ENCODE assay signal across 8 mouse cellular contexts in genomic region chr9:66124111-66124531, GRCm38 (mm10). TPM values are rescaled to one million over a fixed set of nuclear protein-coding genes. Genes with fewer than 3 reads are reported as not detected.
DNase-seq lines count a peak whose midpoint lies in the region; ATAC-seq and TF ChIP-seq lines count a peak whose summit lies in the region.

No protein-coding gene starts in this region.

- TF ChIP-seq CTCF in bone marrow, adult 2 months (IDR thresholded peaks at IDR 0.05; ENCODE audit: control insufficient read depth, insufficient read depth, low read length): no peak

- H3K27me3 ChIP-seq in forebrain, embryonic 15.5 days: no peaks in the 10 kb centered on the region
- H3K27me3 ChIP-seq in midbrain, embryonic 15.5 days (replicated peaks): no peaks in the 10 kb centered on the region

- peak overlapping the region; percentile 79 for H3K4me3 ChIP-seq in bone marrow, adult 2 months (replicated peaks; ENCODE audit: control insufficient read depth, low read depth, low read length)
- H3K4me3 ChIP-seq in forebrain, embryonic 15.5 days: peak overlapping the region; percentile 61
- peak overlapping the region; percentile 69 for H3K4me3 ChIP-seq in midbrain, embryonic 15.5 days

- WGBS in bone marrow, adult 2 months: under 1% methylated on average over 12 of the region's 12 CpGs
- under 1% methylated on average over 12 of the region's 12 CpGs for WGBS in forebrain, embryonic 15.5 days
- 1% methylated on average over 12 of the region's 12 CpGs for WGBS in midbrain, embryonic 15.5 days

- no peaks in the 10 kb centered on the region for H3K36me3 ChIP-seq in forebrain, embryonic 15.5 days
- no peaks in the 10 kb centered on the region for H3K36me3 ChIP-seq in midbrain, embryonic 15.5 days (replicated peaks)

- H3K27ac ChIP-seq in bone marrow, adult 2 months (ENCODE audit: control insufficient read depth, insufficient read depth, low read depth, low read length, poor library complexity): peak overlapping the region; percentile 77
- H3K27ac ChIP-seq in forebrain, embryonic 15.5 days (replicated peaks): peak overlapping the region; percentile 89
- peak overlapping the region; percentile 86 for H3K27ac ChIP-seq in midbrain, embryonic 15.5 days

- TF ChIP-seq POLR2A in bone marrow, adult 2 months (IDR thresholded peaks at IDR 0.05; ENCODE audit: borderline replicate concordance, control insufficient read depth, low read depth, low read length): no peak

- peak overlapping the region; percentile 63 for H3K4me2 ChIP-seq in forebrain, embryonic 15.5 days (replicated peaks)
- peak overlapping the region; percentile 58 for H3K4me2 ChIP-seq in midbrain, embryonic 15.5 days

- H3K9ac ChIP-seq in forebrain, embryonic 15.5 days (replicated peaks): peak overlapping the region; percentile 78
- H3K9ac ChIP-seq in midbrain, embryonic 15.5 days: peak overlapping the region; percentile 75

- peaks cover 3% of the 10 kb centered on the region for H3K4me1 ChIP-seq in bone marrow, adult 2 months (ENCODE audit: control insufficient read depth, insufficient read depth, low read length)
- H3K4me1 ChIP-seq in forebrain, embryonic 15.5 days: peaks cover 55% of the 10 kb centered on the region
- H3K4me1 ChIP-seq in midbrain, embryonic 15.5 days: peaks cover 55% of the 10 kb centered on the region

- peak; percentile 14 for ATAC-seq in forebrain, embryonic 15.5 days (replicated peaks)
- ATAC-seq in midbrain, embryonic 15.5 days (replicated peaks): peak; percentile 34

- peak; percentile 32 for DNase-seq in retina, embryonic 14.5 days (ENCODE audit: low spot score)
- DNase-seq in retina, postnatal 1 day: no peak
- DNase-seq in kidney, postnatal 25 days: peak; percentile 28 to 54
- DNase-seq in B cell, adult 2 months: no peak
- no peak for DNase-seq in left cerebral cortex, adult 18-20 months (ENCODE audit: low spot score in 2 of 2)

- H3K9me3 ChIP-seq in forebrain, embryonic 15.5 days: no peaks in the 10 kb centered on the region
- no peaks in the 10 kb centered on the region for H3K9me3 ChIP-seq in midbrain, embryonic 15.5 days

RNA-seq across cellular contexts. Expression of gene Snx1, which starts 2.3 kb away (rescaled TPM):
- polyA plus RNA-seq in bone marrow, adult 2 months (2011; ENCODE audit: insufficient read depth, insufficient read length, low replicate concordance, missing spikeins): 33.7 and 44.1 TPM in 2 replicates
- polyA plus RNA-seq in forebrain, embryonic 15.5 days (2015; fragmentation: Nextera tagmentation; extraction: Ambion mirVana): 109 TPM in 2 replicates
- polyA plus RNA-seq in midbrain, embryonic 15.5 days (2015; fragmentation: Nextera tagmentation; extraction: Ambion mirVana): 75.5 and 76.6 TPM in 2 replicates
- total RNA-seq in left cerebral cortex, adult 18-20 months (2021): 10 to 100 TPM; 69.6 to 74.9 TPM

RNA-seq across cellular contexts. Expression of gene Ciao2a, which starts 2.3 kb away (rescaled TPM):
- polyA plus RNA-seq in bone marrow, adult 2 months (2011; ENCODE audit: insufficient read depth, insufficient read length, low replicate concordance, missing spikeins): 27.0 and 37.6 TPM in 2 replicates
- polyA plus RNA-seq in forebrain, embryonic 15.5 days (2015; fragmentation: Nextera tagmentation; extraction: Ambion mirVana): 87.5 and 89.0 TPM in 2 replicates
- 59.2 and 59.7 TPM in 2 replicates for polyA plus RNA-seq in midbrain, embryonic 15.5 days (2015; fragmentation: Nextera tagmentation; extraction: Ambion mirVana)
- total RNA-seq in left cerebral cortex, adult 18-20 months (2021): 10 to 100 TPM; 28.7 to 33.7 TPM

RNA-seq across cellular contexts. Expression of gene Dapk2, which starts 33.9 kb away (rescaled TPM):
- polyA plus RNA-seq in bone marrow, adult 2 months (2011; ENCODE audit: insufficient read depth, insufficient read length, low replicate concordance, missing spikeins): 33.5 and 34.8 TPM in 2 replicates
- 1.4 and 1.8 TPM in 2 replicates for polyA plus RNA-seq in forebrain, embryonic 15.5 days (2015; fragmentation: Nextera tagmentation; extraction: Ambion mirVana)
- 0.82 and 1.4 TPM in 2 replicates for polyA plus RNA-seq in midbrain, embryonic 15.5 days (2015; fragmentation: Nextera tagmentation; extraction: Ambion mirVana)
- total RNA-seq in left cerebral cortex, adult 18-20 months (2021): 1 to 10 TPM; 2.5 to 2.7 TPM

RNA-seq across cellular contexts. Expression of gene Snx22, which starts 54.6 kb away (rescaled TPM):
- polyA plus RNA-seq in bone marrow, adult 2 months (2011; ENCODE audit: insufficient read depth, insufficient read length, low replicate concordance, missing spikeins): 21.4 and 26.4 TPM in 2 replicates
- 5.2 and 6.2 TPM in 2 replicates for polyA plus RNA-seq in forebrain, embryonic 15.5 days (2015; fragmentation: Nextera tagmentation; extraction: Ambion mirVana)
- polyA plus RNA-seq in midbrain, embryonic 15.5 days (2015; fragmentation: Nextera tagmentation; extraction: Ambion mirVana): 11.2 and 11.9 TPM in 2 replicates
- total RNA-seq in left cerebral cortex, adult 18-20 months (2021): 1 to 10 TPM; 3.7 to 4.4 TPM

Comparison
In these comparisons a context has a peak if more than half of its experiments do, and no peak if none do; other contexts are left out.
1. DNase-seq: peak in retina, embryonic 14.5 days (single experiment) and kidney, postnatal 25 days (2 of 2); none in retina, postnatal 1 day (single experiment), B cell, adult 2 months (0 of 2) and left cerebral cortex, adult 18-20 months (0 of 2).
2. RNA of gene Dapk2, which starts 33.9 kb away (polyA plus RNA-seq): 33.5 to 34.8 TPM in bone marrow, adult 2 months; 1.4 to 1.8 TPM in forebrain, embryonic 15.5 days and 0.82 to 1.4 TPM in midbrain, embryonic 15.5 days; every median in the first group is over 10 times any median in the second.
3. Peak in every context shown above with its lines, with median percentiles within 50 percentile points of each other: H3K27ac ChIP-seq and H3K4me3 ChIP-seq.